Mouse (Mus musculus) spleen, embryonic (tissue): Measurements from ENCODE around the gene Hip1.
"Not testable (repeated sequence)": the region's sequence is repeated elsewhere in the genome, so short reads cannot be mapped to it uniquely, and the experiment has no call there.

ENCODE experiments used
- CTCF ChIA-PET: fragments of 350-600 bp; sonication (Branson Sonifier 250); formaldehyde crosslinking; loops from one replicate; lab custom pipeline; 2022; lab: Charles Lee

Gene Hip1

DNA sequence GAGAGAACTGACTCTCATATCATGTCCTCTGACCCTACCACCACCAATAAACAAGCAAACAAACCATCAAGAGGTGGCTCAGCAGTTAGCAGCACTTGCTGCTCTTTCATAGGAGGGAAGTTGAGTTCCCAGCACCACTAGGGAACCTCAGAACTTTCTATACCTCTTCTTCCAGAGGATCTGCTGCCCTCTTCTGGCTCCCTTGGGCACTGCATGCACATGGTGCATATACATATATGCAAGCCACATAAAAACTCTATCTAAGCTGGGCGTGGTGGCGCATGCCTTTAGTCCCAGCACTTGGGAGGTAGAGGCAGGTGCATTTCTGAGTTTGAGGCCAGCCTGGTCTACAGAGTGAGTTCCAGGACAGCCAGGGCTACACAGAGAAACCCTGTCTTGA, 90.7 kb downstream of the Hip1 start:
- CTCF ChIA-PET: interaction anchor here (0.5 kb wide), 1 partner anchor 34 kb away, joined by 5 read pairs; no protein-coding TSS in a partner anchor

DNA sequence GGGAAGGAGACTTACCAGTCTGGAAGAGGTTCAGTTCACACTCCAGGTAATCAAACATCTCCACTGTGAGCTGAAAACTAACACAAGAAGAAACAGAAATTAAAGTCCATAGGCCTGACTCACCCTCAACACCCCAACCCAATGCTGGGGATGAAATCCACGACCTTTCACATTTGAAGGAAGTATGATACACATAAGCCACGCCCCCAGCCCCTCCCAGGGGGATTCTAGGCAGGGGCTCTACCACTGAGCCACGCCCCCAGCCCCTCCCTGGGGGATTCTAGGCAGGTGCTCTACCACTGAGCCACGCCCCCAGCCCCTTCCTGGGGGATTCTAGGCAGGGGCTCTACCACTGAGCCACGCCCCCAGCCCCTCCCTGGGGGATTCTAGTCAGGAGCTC, 93.4 kb downstream of the Hip1 start:
- CTCF ChIA-PET: not testable (repeated sequence)

GRCm38 (mm10) chr5:135451100-135451499, 93.8 kb downstream of the Hip1 start:
- CTCF ChIA-PET: no interaction called here

- CTCF ChIA-PET: no interaction called here
These were observed 99.2 kb downstream of the Hip1 start for GRCm38 (mm10) chr5:135445755-135446154.

DNA sequence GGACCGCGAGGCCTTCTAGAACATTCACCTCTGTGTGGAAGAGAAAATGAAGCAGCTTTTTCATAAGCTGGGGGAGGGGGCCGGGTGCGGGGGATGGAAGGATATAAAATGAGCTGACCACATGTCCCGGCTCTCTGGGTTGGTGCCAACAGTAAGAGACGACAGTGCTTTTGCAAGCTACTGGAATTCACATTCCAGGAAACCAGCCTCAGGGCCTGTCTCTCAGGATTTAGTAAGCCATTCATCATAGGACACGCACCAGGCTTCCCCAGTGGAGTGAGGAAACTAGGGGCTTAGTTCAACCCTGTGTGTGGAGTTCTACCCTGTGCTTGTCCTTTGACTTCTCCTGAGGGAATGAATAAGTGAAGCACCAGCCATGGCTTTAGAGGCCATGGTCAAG, 102.5 kb downstream of the Hip1 start:
- CTCF ChIA-PET: interaction anchor here (0.5 kb wide), 1 partner anchor 132 kb away, joined by 3 read pairs; no protein-coding TSS in a partner anchor

DNA sequence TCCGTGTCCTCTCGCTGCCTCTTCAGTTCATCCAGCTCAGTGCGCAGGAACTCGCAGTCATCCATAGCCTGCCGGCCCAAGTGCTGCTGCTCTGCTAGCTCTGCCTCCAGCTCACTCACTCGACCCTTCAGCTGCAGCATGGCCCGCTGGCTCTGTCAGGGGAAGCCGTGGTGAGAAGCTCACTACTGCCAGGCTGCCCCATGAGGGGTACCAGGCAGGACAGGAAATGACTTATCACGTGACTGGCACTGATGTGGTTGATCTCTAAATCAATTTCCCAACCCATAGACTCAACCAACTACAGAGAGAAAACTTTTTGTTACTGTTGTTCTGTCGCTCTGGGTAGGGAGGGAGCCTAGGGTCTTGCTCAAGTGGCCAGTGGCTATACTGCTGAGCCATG, 109.9 kb downstream of the Hip1 start:
- CTCF ChIA-PET: no interaction called here

GRCm38 (mm10) chr5:135433861-135434260, 111.1 kb downstream of the Hip1 start:
- CTCF ChIA-PET: no interaction called here

DNA sequence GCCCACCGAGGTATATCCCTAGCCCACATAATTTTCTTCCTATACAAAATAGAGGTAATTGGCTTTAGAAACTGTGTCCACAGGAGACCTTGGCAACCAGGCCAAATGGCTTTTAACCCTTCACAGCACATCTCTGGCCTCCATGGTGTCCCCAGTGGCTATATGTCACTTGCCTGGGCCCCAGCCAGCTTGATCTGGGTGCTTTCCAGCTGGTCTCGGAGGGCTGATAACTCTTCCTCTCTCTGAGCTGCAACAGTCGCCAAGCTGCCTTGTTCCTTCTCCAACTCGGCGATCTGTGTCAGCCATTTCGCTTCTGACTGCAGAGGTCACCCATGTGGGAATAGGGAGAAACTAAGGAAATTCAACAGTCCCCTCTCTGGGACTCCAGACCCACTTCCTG, 113.8 kb downstream of the Hip1 start:
- CTCF ChIA-PET: interaction anchor here (0.6 kb wide), 1 partner anchor 59 kb away, joined by 4 read pairs; no protein-coding TSS in a partner anchor

- CTCF ChIA-PET: no interaction called here
These were observed 116.1 kb downstream of the Hip1 start for GRCm38 (mm10) chr5:135428786-135429185.

- CTCF ChIA-PET: no interaction called here
These were observed 134.7 kb downstream of the Hip1 start for GRCm38 (mm10) chr5:135410266-135410665.

GRCm38 (mm10) chr5:135408114-135408513, 136.8 kb downstream of the Hip1 start:
- CTCF ChIA-PET: no interaction called here

GRCm38 (mm10) chr5:135405437-135405836, 139.5 kb downstream of the Hip1 start:
- CTCF ChIA-PET: interaction anchor here (0.7 kb wide), 1 partner anchor 211 kb away, joined by 3 read pairs; no protein-coding TSS in a partner anchor

DNA sequence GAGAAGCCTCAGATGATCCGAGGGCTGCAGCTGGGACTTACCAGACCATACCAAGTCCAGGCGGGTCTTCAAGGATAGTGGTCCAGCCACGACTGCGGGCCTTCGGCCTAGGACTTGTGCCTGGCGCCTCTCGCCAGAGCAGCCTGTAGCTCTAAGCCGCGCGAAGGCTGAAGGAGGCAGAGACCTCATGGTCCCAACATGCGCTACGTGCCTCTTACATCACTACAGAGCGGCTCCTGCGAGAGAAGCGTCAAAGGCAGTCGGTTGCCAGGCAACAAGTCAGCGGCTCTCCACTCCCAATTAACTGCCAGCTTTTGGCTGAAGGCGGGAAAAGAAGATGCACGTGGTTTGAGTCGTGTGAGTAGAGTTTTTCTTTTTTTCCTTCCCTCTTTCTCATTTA, 140.3 kb downstream of the Hip1 start:
- CTCF ChIA-PET: interaction anchor here (0.6 kb wide), 1 partner anchor 15 kb away, joined by 5 read pairs; no protein-coding TSS in a partner anchor

DNA sequence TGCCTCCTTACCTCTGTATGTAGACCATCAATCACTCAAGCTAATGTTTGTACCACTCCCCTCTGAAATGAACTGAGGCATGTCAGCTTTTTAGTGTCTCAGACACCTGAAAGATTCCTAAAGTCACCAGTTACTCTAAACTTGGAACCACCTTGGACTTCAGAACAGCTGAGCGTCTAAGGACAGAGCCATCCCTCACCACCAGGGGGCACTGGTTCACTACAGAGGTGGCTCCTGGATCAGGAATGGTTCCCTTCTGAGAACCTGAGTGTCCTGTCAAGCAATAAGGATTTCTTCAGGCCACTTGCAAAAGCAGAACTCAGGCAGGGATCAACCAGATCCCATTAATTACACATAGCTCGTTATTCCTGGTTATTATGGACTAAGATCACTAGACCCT, 144.7 kb downstream of the Hip1 start:
- CTCF ChIA-PET: interaction anchor here (0.6 kb wide), 1 partner anchor 94 kb away, joined by 3 read pairs; no protein-coding TSS in a partner anchor

- CTCF ChIA-PET: no interaction called here
These were observed 145.5 kb downstream of the Hip1 start for GRCm38 (mm10) chr5:135399382-135399781.

DNA sequence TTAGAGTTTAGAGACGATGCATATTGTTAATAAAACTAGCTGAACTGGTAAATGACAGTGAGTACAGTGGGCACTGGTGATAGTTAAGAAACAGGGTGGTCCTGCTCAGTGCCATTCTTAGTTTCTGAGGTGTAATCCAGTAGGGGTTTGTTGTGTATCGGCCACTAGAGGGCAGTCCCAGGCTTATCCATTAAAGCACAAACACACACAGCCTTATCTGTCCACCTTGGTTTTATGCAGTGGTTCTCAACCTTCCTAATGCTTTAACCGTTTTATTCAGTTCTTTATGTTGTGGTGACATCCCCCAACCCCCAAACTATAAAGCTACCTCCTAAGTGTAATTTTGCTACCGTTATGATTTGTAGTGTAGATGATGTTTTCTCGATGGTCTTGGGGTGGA, 149.1 kb downstream of the Hip1 start:
- CTCF ChIA-PET: no interaction called here

DNA sequence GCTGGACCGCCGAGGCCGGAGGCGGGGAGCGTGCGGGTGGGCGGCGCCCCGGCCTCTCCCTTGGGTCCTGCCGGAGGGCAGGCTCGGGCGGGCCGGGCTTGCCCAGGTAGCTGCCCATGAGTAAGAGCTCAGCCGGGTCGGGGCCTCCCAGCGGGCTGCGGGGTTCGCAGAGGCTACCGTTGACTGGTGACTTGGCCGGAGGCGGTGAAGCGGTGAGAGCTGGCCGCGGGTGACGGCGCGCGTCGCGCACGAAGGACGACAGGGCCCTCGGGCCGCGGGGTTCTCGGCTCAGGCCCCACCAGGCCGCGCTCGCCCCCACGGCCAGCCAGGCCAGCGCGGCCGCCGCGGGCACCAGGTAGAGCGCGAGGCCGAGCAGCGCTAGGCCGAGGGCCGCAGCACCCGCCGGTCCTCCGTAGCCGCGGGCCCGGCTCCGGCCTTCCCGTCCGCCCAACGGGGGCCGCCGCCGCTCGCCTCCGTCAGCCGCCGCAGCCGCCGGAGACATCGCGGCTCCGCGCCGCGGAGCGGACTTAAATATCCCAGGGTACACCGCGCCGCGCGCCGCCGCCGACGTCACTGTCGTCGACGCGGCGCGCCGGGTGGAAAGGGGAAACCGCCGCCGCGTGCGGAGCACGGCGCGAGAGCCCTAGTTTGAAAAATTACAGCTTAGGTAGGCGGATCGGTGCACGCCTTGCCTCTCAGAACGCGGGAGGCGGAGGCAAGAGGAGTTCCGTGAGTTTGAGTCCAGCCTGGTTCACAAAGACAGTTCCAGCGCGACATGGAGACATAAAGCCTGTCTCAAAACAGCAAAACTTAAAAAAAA, 150.7 kb downstream of the Hip1 start, which contains the start of gene Pom121:
Gene Pom121 (minus strand): TSS at position 543 of the 820 bp plus-strand sequence.
- CTCF ChIA-PET: no interaction called here

GRCm38 (mm10) chr5:135383771-135384170, 161.1 kb downstream of the Hip1 start:
- CTCF ChIA-PET: no interaction called here

DNA sequence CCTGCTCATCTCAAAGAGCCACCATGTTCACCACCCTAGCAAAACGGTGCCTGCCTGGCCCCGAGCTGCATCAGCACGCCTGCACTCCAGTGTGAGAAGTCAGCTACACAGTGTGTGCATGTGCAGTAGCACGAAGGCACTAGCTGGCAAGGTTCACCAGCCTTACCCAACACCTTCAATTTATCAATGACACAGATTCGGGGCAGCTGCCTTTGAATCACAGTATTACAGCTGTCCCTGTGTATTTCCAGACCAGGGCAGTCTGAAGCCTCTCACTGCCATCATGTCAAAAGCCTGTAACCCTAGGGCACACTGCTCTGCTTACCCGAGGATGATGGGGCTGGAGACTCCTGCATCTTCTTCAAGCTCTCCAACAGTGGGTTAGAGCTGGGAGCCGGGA, 162.2 kb downstream of the Hip1 start:
- CTCF ChIA-PET: no interaction called here

GRCm38 (mm10) chr5:135381356-135381925, 163.5 kb downstream of the Hip1 start:
- CTCF ChIA-PET: no interaction called here

DNA sequence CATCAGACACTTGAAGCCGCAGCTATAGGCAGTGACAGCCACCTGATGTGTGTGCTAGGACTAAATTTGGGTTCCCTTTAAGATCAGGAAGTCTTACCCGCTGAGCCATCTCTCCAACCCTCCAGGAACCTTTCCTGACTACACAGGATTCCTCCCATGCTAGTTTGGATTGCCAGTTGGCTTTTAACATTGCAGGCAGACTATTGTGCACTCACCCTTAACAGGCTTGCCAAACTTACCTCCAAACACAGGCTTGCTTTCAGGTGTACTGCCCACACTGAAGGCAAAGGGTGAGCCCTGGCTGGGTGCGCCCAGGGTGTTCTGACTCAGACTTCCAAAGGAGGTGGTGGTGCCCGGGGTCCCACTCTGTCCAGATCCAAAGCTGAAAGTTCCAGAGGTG, 164.2 kb downstream of the Hip1 start:
- CTCF ChIA-PET: no interaction called here

DNA sequence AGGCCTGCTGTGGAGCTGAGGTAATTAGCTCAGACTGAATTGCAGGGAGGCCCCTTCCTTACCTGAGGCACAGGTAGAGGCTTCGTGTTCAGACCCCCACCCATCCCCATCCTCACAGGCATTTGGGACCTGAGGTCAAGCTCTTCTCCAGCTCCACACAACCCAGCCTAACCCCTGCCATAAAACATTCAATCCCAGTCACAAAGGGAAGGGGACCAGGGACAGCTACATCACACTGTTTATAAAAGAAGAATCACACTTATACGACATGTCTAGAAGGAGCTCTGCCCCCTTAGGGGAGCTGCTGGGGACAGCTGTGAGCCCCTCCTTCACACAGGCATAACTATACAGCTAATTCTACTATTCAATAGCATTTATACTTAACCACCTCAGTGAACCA, 168.6 kb downstream of the Hip1 start:
- CTCF ChIA-PET: no interaction called here

GRCm38 (mm10) chr5:135375167-135375566, 169.8 kb downstream of the Hip1 start:
- CTCF ChIA-PET: no interaction called here
